Mouse (Mus musculus) embryonic facial prominence, embryonic 14.5 days (tissue): ENCODE data around the gene Mafk. TPM values are rescaled to one million over a fixed set of nuclear protein-coding genes. Genes with fewer than 3 reads are reported as not detected.
A peak's percentile ranks its signal among the peaks of the same experiment; 100 is the strongest.

ENCODE experiments used
- ATAC-seq: fragments of 200-750 bp; cut with Nextera tagmentation; 2 replicates; pipeline ENCODE4 v1.8.0; 2017; ENCODE audit warnings: low read depth, moderate number of reproducible peaks, moderate TSS enrichment
- DNase-seq: peaks from one replicate; pipeline ENCODE4 v3.0.0-alpha.2; 2015; ENCODE audit warnings: low spot score
- H3K27ac ChIP-seq: fragments of 300-500 bp; sonication (generic); replicated peaks from 2 replicates; pipeline ENCODE4 v1.5.1; 2014; ENCODE audit warnings: low read depth, mild to moderate bottlenecking, low read length, moderate library complexity
- H3K27me3 ChIP-seq: fragments of 300-500 bp; sonication (generic); replicated peaks from 2 replicates; pipeline ENCODE4 v1.6.1; 2014; ENCODE audit warnings: low read length; ENCODE audit not compliant: control insufficient read depth, insufficient read depth
- H3K36me3 ChIP-seq: fragments of 300-500 bp; sonication (generic); 2 replicates; pipeline ENCODE4 v1.6.1; 2014; ENCODE audit warnings: low read length, mixed read lengths; ENCODE audit not compliant: control insufficient read depth, insufficient read depth
- H3K4me1 ChIP-seq: fragments of 300-500 bp; sonication (generic); 2 replicates; pipeline ENCODE4 v1.6.1; 2014; ENCODE audit warnings: antibody characterized with exemption, low read length; ENCODE audit not compliant: control insufficient read depth, insufficient read depth
- H3K4me2 ChIP-seq: fragments of 300-500 bp; sonication (generic); 2 replicates; pipeline ENCODE4 v1.6.1; 2014; ENCODE audit warnings: low read depth, mild to moderate bottlenecking, low read length, moderate library complexity, mixed read lengths
- H3K4me3 ChIP-seq: fragments of 300-500 bp; sonication (generic); 2 replicates; pipeline ENCODE4 v1.5.1; 2014; ENCODE audit warnings: low read depth, mild to moderate bottlenecking, low read length
- H3K9ac ChIP-seq: fragments of 300-500 bp; sonication (generic); 2 replicates; pipeline ENCODE4 v1.6.1; 2014; ENCODE audit warnings: low read depth, mild to moderate bottlenecking, low read length, moderate library complexity, mixed read lengths
- H3K9me3 ChIP-seq: fragments of 300-500 bp; sonication (generic); 2 replicates; pipeline ENCODE4 v1.6.1; 2016; ENCODE audit warnings: low read length; ENCODE audit not compliant: control insufficient read depth
- WGBS: fragments of 180-500 bp; shearing (Covaris S2); extraction: QIAGEN DNeasy Blood & Tissue Kit; methylation state at CpG from one replicate; pipeline ENCODE4 v1.1.7; 2014; 5-methylcytosine and 5-hydroxymethylcytosine counted together
- polyA plus RNA-seq: library from polyadenylated mRNA; unstranded; fragments of >200 nt; fragmentation: Nextera tagmentation; extraction: Ambion mirVana; gene quantifications from 2 replicates; pipeline ENCODE4 v1.2.1, GENCODE M21; 2014

Gene Mafk
- polyA plus RNA-seq, 1 experiment from 2014 or later = 7.1 TPM

- WGBS = 44% methylated on average over 3 of the region's 3 CpGs
- H3K9ac ChIP-seq = no peak overlapping the region
- H3K27ac ChIP-seq = 0 out of 2 replicates have a peak overlapping the region, but pooled peaks have one; percentile 15
- H3K36me3 ChIP-seq = no peaks in the 10 kb centered on the region
- H3K9me3 ChIP-seq = no peaks in the 10 kb centered on the region
- H3K4me1 ChIP-seq = peaks cover 28% of the 10 kb centered on the region
- DNase-seq (no peak), ATAC-seq (no peak)
- no peaks in the 10 kb centered on the region for H3K27me3 ChIP-seq
- no peak overlapping the region for H3K4me3 ChIP-seq
- H3K4me2 ChIP-seq = peak overlapping the region; percentile 99
Measured at GRCm38 (mm10) chr5:139792966-139793337, 1.6 kb downstream of the Mafk start.

- H3K4me1 ChIP-seq = peaks cover 33% of the 10 kb centered on the region
- 60% methylated on average over 11 of the region's 11 CpGs for WGBS
- H3K9me3 ChIP-seq = no peaks in the 10 kb centered on the region
- DNase-seq (no peak), ATAC-seq (no peak)
- H3K4me3 ChIP-seq = no peak overlapping the region
- no peaks in the 10 kb centered on the region for H3K27me3 ChIP-seq
- peak overlapping the region; percentile 99 for H3K4me2 ChIP-seq
- no peak overlapping the region; the same call in 1 of the 2 replicates for H3K9ac ChIP-seq
- H3K36me3 ChIP-seq = no peaks in the 10 kb centered on the region
- 0 out of 2 replicates have a peak overlapping the region, but pooled peaks have one; percentile 15 for H3K27ac ChIP-seq
Measured at GRCm38 (mm10) chr5:139793338-139794089, 2.2 kb downstream of the Mafk start.

GRCm38 (mm10) chr5:139794137-139794536, 2.8 kb downstream of the Mafk start:
- DNase-seq (no peak), ATAC-seq (no peak)
- Histone ChIP-seq H3K27ac (no peak overlapping the region), H3K36me3 (no peaks in the 10 kb centered on the region), H3K4me2 (no peak overlapping the region), H3K27me3 (no peaks in the 10 kb centered on the region), H3K9me3 (no peaks in the 10 kb centered on the region), H3K4me1 (peaks cover 34% of the 10 kb centered on the region), H3K9ac (no peak overlapping the region), H3K4me3 (no peak overlapping the region)
- WGBS = 90% methylated on average over 5 of the region's 5 CpGs

GRCm38 (mm10) chr5:139794938-139795337, 3.6 kb downstream of the Mafk start:
- H3K4me2 ChIP-seq = no peak overlapping the region
- peaks cover 34% of the 10 kb centered on the region for H3K4me1 ChIP-seq
- H3K9ac ChIP-seq = 0 out of 2 replicates have a peak overlapping the region, but pooled peaks have one; percentile 14
- H3K36me3 ChIP-seq = peaks cover 4% of the 10 kb centered on the region; the same call in 1 of the 2 replicates
- H3K9me3 ChIP-seq = no peaks in the 10 kb centered on the region
- ATAC-seq = no peak
- no peak for DNase-seq
- H3K27me3 ChIP-seq = no peaks in the 10 kb centered on the region
- no peak overlapping the region for H3K4me3 ChIP-seq
- WGBS = 62% methylated on average over 10 of the region's 10 CpGs
- H3K27ac ChIP-seq = no peak overlapping the region

GRCm38 (mm10) chr5:139796001-139796620, 4.8 kb downstream of the Mafk start:
- no peak overlapping the region for H3K27ac ChIP-seq
- DNase-seq (no peak), ATAC-seq (no peak)
- H3K4me2 ChIP-seq = no peak overlapping the region
- peaks cover 16% of the 10 kb centered on the region for H3K36me3 ChIP-seq
- H3K27me3 ChIP-seq = no peaks in the 10 kb centered on the region
- H3K4me3 ChIP-seq = no peak overlapping the region
- 74% methylated on average over 9 of the region's 9 CpGs for WGBS
- peaks cover 34% of the 10 kb centered on the region for H3K4me1 ChIP-seq
- H3K9me3 ChIP-seq = no peaks in the 10 kb centered on the region
- H3K9ac ChIP-seq = no peak overlapping the region

- peaks cover 32% of the 10 kb centered on the region for H3K4me1 ChIP-seq
- 0 out of 2 replicates have a peak overlapping the region, but pooled peaks have one; percentile 16 for H3K9ac ChIP-seq
- peaks cover 17% of the 10 kb centered on the region for H3K36me3 ChIP-seq
- DNase-seq (peak; percentile 94), ATAC-seq (peak; percentile 79)
- no peaks in the 10 kb centered on the region for H3K27me3 ChIP-seq
- peak overlapping the region; percentile 42 for H3K4me2 ChIP-seq
- 13% methylated on average over 13 of the region's 13 CpGs for WGBS
- H3K4me3 ChIP-seq = no peak overlapping the region
- no peaks in the 10 kb centered on the region for H3K9me3 ChIP-seq
- peak overlapping the region; percentile 70; the same call in 1 of the 2 replicates for H3K27ac ChIP-seq
Measured at GRCm38 (mm10) chr5:139796900-139797299, 5.6 kb downstream of the Mafk start.

GRCm38 (mm10) chr5:139797473-139798167, 6.3 kb downstream of the Mafk start:
- Histone ChIP-seq H3K4me3 (no peak overlapping the region), H3K4me2 (peak overlapping the region; percentile 42), H3K36me3 (peaks cover 17% of the 10 kb centered on the region), H3K9ac (no peak overlapping the region), H3K4me1 (peaks cover 26% of the 10 kb centered on the region), H3K27me3 (no peaks in the 10 kb centered on the region), H3K9me3 (no peaks in the 10 kb centered on the region), H3K27ac (peak overlapping the region; percentile 70; the same call in 1 of the 2 replicates)
- 43% methylated on average over 11 of the region's 11 CpGs for WGBS
- ATAC-seq = peak; percentile 68; the same call in 1 of the 2 replicates
- DNase-seq = peak; percentile 79

- ATAC-seq (no peak), DNase-seq (no peak)
- 50% methylated on average over 11 of the region's 12 CpGs for WGBS
- Histone ChIP-seq H3K36me3 (peaks cover 17% of the 10 kb centered on the region), H3K27me3 (no peaks in the 10 kb centered on the region), H3K4me2 (peak overlapping the region; percentile 29), H3K9me3 (no peaks in the 10 kb centered on the region), H3K4me1 (peaks cover 25% of the 10 kb centered on the region), H3K9ac (no peak overlapping the region), H3K4me3 (no peak overlapping the region), H3K27ac (no peak overlapping the region; the same call in 1 of the 2 replicates)
Measured at GRCm38 (mm10) chr5:139798168-139798900, 7.0 kb downstream of the Mafk start.
